14 mouse cellular contexts compared by ENCODE assay signal in the genomic region with DNA sequence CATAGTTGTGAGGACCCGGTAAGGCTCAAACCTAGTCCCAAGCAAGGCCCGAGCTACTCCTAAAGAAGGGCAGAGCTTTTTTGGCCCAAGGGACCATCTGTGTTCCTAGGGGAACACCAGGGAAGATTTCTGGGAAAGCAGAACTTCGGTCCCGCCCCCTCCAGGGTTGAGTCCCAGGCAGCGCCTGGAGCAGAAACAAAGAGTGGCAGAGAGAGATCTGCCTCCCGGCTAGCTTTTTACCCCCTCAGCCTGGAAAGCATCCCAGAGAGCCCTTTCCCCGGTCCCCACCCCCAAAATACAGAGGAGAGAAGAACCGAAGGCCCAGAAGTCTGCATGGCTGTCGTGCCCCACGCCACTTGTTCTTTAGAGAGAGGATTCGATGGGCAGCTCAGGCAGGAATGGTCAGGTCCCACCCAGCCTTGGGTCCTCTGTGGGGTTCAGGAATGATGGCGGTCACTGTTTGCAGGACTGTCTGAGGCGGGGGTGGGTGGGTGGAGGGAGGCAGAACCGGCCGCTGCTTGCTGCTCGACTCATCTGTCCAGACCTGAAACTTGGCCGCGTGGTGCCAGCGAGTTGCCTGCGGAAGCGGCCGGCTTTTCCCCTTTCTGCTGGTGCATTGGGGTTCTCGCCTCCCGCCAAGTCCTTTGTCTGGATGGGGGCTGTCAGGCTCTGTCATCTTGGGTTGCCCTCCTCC. TPM values are rescaled to one million over a fixed set of nuclear protein-coding genes. Genes with fewer than 3 reads are reported as not detected.
DNase-seq lines count a peak whose midpoint lies in the region; ATAC-seq and TF ChIP-seq lines count a peak whose summit lies in the region.
"Had no signal": no experiment of that assay in that cellular context is flagged by ENCODE, and none has a peak within 500 bp of the region (broad histone marks: within the 10 kb centered on the region; RNA-seq: fewer than 3 reads in every experiment).

No protein-coding gene starts in this region.

- no peak overlapping the region for H3K9ac ChIP-seq in heart, embryonic 14.5 days (ENCODE audit: low read length)
- no peak overlapping the region for H3K9ac ChIP-seq in embryonic facial prominence, embryonic 15.5 days
- H3K9ac ChIP-seq in midbrain, embryonic 11.5 days (ENCODE audit: low read length), result peak overlapping the region; percentile 82
- H3K9ac ChIP-seq: lung, embryonic 15.5 days had no signal

- TF ChIP-seq POLR2A in cerebellum, adult 2 months (IDR thresholded peaks at IDR 0.05; ENCODE audit: borderline replicate concordance, insufficient read depth, low read length), result no peak

- H3K9me3 ChIP-seq in heart, embryonic 14.5 days (ENCODE audit: control insufficient read depth, low read length), result no peaks in the 10 kb centered on the region
- H3K9me3 ChIP-seq in embryonic facial prominence, embryonic 15.5 days (replicated peaks), result no peaks in the 10 kb centered on the region
- H3K9me3 ChIP-seq in midbrain, embryonic 11.5 days (ENCODE audit: control insufficient read depth, low read length), result no peaks in the 10 kb centered on the region
- H3K9me3 ChIP-seq: lung, embryonic 15.5 days had no signal

- WGBS in heart, embryonic 14.5 days, result under 1% methylated on average over 23 of the region's 24 CpGs
- WGBS in cerebellum, adult 2 months, result 18% methylated on average over 24 of the region's 24 CpGs
- WGBS in embryonic facial prominence, embryonic 15.5 days, result 1% methylated on average over 24 of the region's 24 CpGs
- 0% methylated on average over 24 of the region's 24 CpGs for WGBS in midbrain, embryonic 11.5 days

- H3K27me3 ChIP-seq in heart, embryonic 14.5 days (ENCODE audit: control insufficient read depth, insufficient read depth, low read length), result peaks cover 95% of the 10 kb centered on the region
- no peaks in the 10 kb centered on the region for H3K27me3 ChIP-seq in cerebellum, adult 2 months (ENCODE audit: control insufficient read depth, insufficient read depth, low read length)
- peaks cover 93% of the 10 kb centered on the region for H3K27me3 ChIP-seq in embryonic facial prominence, embryonic 15.5 days
- peaks cover 68% of the 10 kb centered on the region for H3K27me3 ChIP-seq in midbrain, embryonic 11.5 days (ENCODE audit: control insufficient read depth, insufficient read depth, low read length)

- DNase-seq in heart, postnatal 10 days, result no peak
- DNase-seq in cerebellum, adult 2 months, result peak; percentile 51 to 65
- DNase-seq in midbrain, embryonic 11.5 days (ENCODE audit: low spot score, missing footprints), result peak; percentile 97
- DNase-seq in adrenal gland, postnatal 4 days (ENCODE audit: low spot score in 2 of 2), result no peak
- DNase-seq in right cerebral cortex, postnatal 4 days, result no peak
- DNase-seq in right cerebral cortex, postnatal 14 days, result no peak
- DNase-seq: adrenal gland, postnatal 10 days; gastrocnemius, postnatal 14 days; thymus, postnatal 36 days had no signal

- no peak for ATAC-seq in heart, embryonic 14.5 days (ENCODE audit: insufficient number of reproducible peaks, insufficient read depth, low FRiP score, low read depth)
- ATAC-seq in embryonic facial prominence, embryonic 15.5 days (ENCODE audit: insufficient number of reproducible peaks, low FRiP score, low TSS enrichment, low read depth), result no peak
- peak; percentile 49 for ATAC-seq in midbrain, embryonic 11.5 days (ENCODE audit: low FRiP score)
- ATAC-seq: intestine, embryonic 16.5 days had no signal

- peak overlapping the region; percentile 14 for H3K4me2 ChIP-seq in heart, embryonic 14.5 days (ENCODE audit: low read length)
- peak overlapping the region; percentile 21; the same call in 1 of the 2 replicates for H3K4me2 ChIP-seq in embryonic facial prominence, embryonic 15.5 days (replicated peaks)
- H3K4me2 ChIP-seq in midbrain, embryonic 11.5 days, result peak overlapping the region; percentile 49
- H3K4me2 ChIP-seq: lung, embryonic 15.5 days had no signal

- 0 out of 4 replicates have a peak overlapping the region, but pooled peaks of 1 of the 2 experiments have one; percentile 3 for H3K4me3 ChIP-seq in heart, embryonic 14.5 days (ENCODE audit: control insufficient read depth in 1 of 2, insufficient read depth in 1 of 2, low read depth in 1 of 2, low read length in 2 of 2)
- H3K4me3 ChIP-seq in cerebellum, adult 2 months (replicated peaks; ENCODE audit: insufficient read depth, low read depth, low read length), result peak overlapping the region; percentile 28
- 0 out of 2 replicates have a peak overlapping the region, but pooled peaks have one; percentile 8 for H3K4me3 ChIP-seq in embryonic facial prominence, embryonic 15.5 days (replicated peaks)
- H3K4me3 ChIP-seq in midbrain, embryonic 11.5 days (ENCODE audit: low read depth, low read length), result peak overlapping the region; percentile 26
- H3K4me3 ChIP-seq: lung, embryonic 15.5 days had no signal

- intact Hi-C loops in heart, postnatal 10 days (cut with DNase I), result no loop called here

- H3K27ac ChIP-seq in heart, embryonic 14.5 days (replicated peaks in 1 of 2; ENCODE audit: control insufficient read depth in 1 of 2, insufficient read depth in 1 of 2, low read depth in 2 of 2, low read length in 2 of 2), result no peak overlapping the region
- peak overlapping the region; percentile 39 for H3K27ac ChIP-seq in cerebellum, adult 2 months (ENCODE audit: insufficient read depth, low read length)
- no peak overlapping the region for H3K27ac ChIP-seq in embryonic facial prominence, embryonic 15.5 days (replicated peaks)
- peak overlapping the region; percentile 92 for H3K27ac ChIP-seq in midbrain, embryonic 11.5 days (ENCODE audit: low read depth, low read length)
- H3K27ac ChIP-seq: lung, embryonic 15.5 days had no signal

- H3K4me1 ChIP-seq in heart, embryonic 14.5 days (ENCODE audit: control insufficient read depth in 2 of 2, insufficient read depth in 2 of 2, low read length in 2 of 2), result no peaks in the 10 kb centered on the region
- H3K4me1 ChIP-seq in cerebellum, adult 2 months (ENCODE audit: control insufficient read depth, insufficient read depth, low read length), result peaks cover 28% of the 10 kb centered on the region
- peaks cover 8% of the 10 kb centered on the region; the same call in 1 of the 2 replicates for H3K4me1 ChIP-seq in embryonic facial prominence, embryonic 15.5 days
- peaks cover 40% of the 10 kb centered on the region for H3K4me1 ChIP-seq in midbrain, embryonic 11.5 days (ENCODE audit: control insufficient read depth, insufficient read depth, low read length)
- H3K4me1 ChIP-seq: lung, embryonic 15.5 days had no signal

- no peak for TF ChIP-seq CTCF in cerebellum, adult 2 months (IDR thresholded peaks at IDR 0.05; ENCODE audit: borderline replicate concordance, insufficient read depth, low read depth, low read length)

- H3K36me3 ChIP-seq in heart, embryonic 14.5 days (ENCODE audit: control insufficient read depth, insufficient read depth, low read length), result no peaks in the 10 kb centered on the region
- H3K36me3 ChIP-seq in embryonic facial prominence, embryonic 15.5 days, result no peaks in the 10 kb centered on the region
- H3K36me3 ChIP-seq in midbrain, embryonic 11.5 days (ENCODE audit: control insufficient read depth, insufficient read depth, low read length), result no peaks in the 10 kb centered on the region
- H3K36me3 ChIP-seq: lung, embryonic 15.5 days had no signal

RNA-seq across cellular contexts. Expression of a gene that starts 9.5 kb away (rescaled TPM):
- polyA plus RNA-seq in heart, embryonic 14.5 days (2014; fragmentation: Nextera tagmentation; extraction: Ambion mirVana), result not detected in 2 replicates
- total RNA-seq in heart, postnatal 10 days (2021), result under 1 TPM in 1 of 2 experiments, not detected in 1; 0.07 TPM
- polyA plus RNA-seq in cerebellum, adult 2 months (2012; rRNA removed), result 72.9 and 92.2 TPM in 2 replicates
- polyA plus RNA-seq in embryonic facial prominence, embryonic 15.5 days (2015; fragmentation: Nextera tagmentation; extraction: Ambion mirVana), result not detected in 2 replicates
- polyA plus RNA-seq in midbrain, embryonic 11.5 days (2014; fragmentation: Nextera tagmentation; extraction: Ambion mirVana), result 2.4 and 2.9 TPM in 2 replicates
- total RNA-seq in adrenal gland, postnatal 4 days (2021), result under 1 TPM; 0.08 to 0.28 TPM
- total RNA-seq: adrenal gland, postnatal 10 days had no signal
- polyA plus RNA-seq: embryonic facial prominence, embryonic 14.5 days; intestine, embryonic 16.5 days; lung, embryonic 15.5 days had no signal

Comparison
In these comparisons a context has a peak if more than half of its experiments do, and no peak if none do; other contexts are left out.
1. H3K27ac ChIP-seq: peak in cerebellum, adult 2 months (single experiment) and midbrain, embryonic 11.5 days (single experiment); none in heart, embryonic 14.5 days (0 of 2) and embryonic facial prominence, embryonic 15.5 days (single experiment).
2. DNase-seq: peak in cerebellum, adult 2 months (2 of 2) and midbrain, embryonic 11.5 days (single experiment); none in heart, postnatal 10 days (0 of 2), adrenal gland, postnatal 4 days (0 of 2), right cerebral cortex, postnatal 4 days (single experiment) and right cerebral cortex, postnatal 14 days (single experiment).
3. RNA of a gene that starts 9.5 kb away (polyA plus RNA-seq): 72.9 to 92.2 TPM in cerebellum, adult 2 months; 2.4 to 2.9 TPM in midbrain, embryonic 11.5 days, not detected in heart, embryonic 14.5 days and not detected in embryonic facial prominence, embryonic 15.5 days; every median in the first group is over 10 times any median in the second.
4. Peak in every context shown above with its lines, with median percentiles within 50 percentile points of each other: H3K4me2 ChIP-seq.